Mouse (Mus musculus) CD4-positive, CD25-positive, alpha-beta regulatory T cell, adult 2 months (primary cell): Measurements from ENCODE around the gene Trove2.
A peak's percentile ranks its signal among the peaks of the same experiment; 100 is the strongest.
"Not testable (repeated sequence)": the region's sequence is repeated elsewhere in the genome, so short reads cannot be mapped to it uniquely, and the experiment has no call there.

Experiments
- DNase-seq: peaks from one replicate; pipeline ENCODE4 v3.0.0-alpha.2; 2012; ENCODE audit warnings: low read depth, low spot score

Gene Trove2

GRCm38 (mm10) chr1:143739361-143740350, 37.2 kb downstream of the Trove2 start:
- peak; percentile 95 for DNase-seq

GRCm38 (mm10) chr1:143738811-143739210, 38.1 kb downstream of the Trove2 start:
- DNase-seq, result peak; percentile 65

- DNase-seq, result no peak
Measured at GRCm38 (mm10) chr1:143733914-143734410, 42.9 kb downstream of the Trove2 start.

GRCm38 (mm10) chr1:143731691-143732090, 45.2 kb downstream of the Trove2 start:
- DNase-seq, result no peak

- peak; percentile 68 for DNase-seq
Measured at GRCm38 (mm10) chr1:143730899-143731298, 46.0 kb downstream of the Trove2 start.

- no peak for DNase-seq
Measured at GRCm38 (mm10) chr1:143727701-143728445, 49.0 kb downstream of the Trove2 start.

- no peak for DNase-seq
Measured at GRCm38 (mm10) chr1:143724456-143725064, 52.3 kb downstream of the Trove2 start.

GRCm38 (mm10) chr1:143716038-143716437, 60.8 kb downstream of the Trove2 start, which contains the start of gene Glrx2:
Gene Glrx2 (plus strand): TSS chr1:143716338.
- not testable (repeated sequence) for DNase-seq

GRCm38 (mm10) chr1:143710627-143710976, 66.3 kb downstream of the Trove2 start:
- no peak for DNase-seq

GRCm38 (mm10) chr1:143709966-143710626, 66.8 kb downstream of the Trove2 start:
- no peak for DNase-seq

- no peak for DNase-seq
Measured at GRCm38 (mm10) chr1:143708361-143708760, 68.5 kb downstream of the Trove2 start.

- DNase-seq, result no peak
Measured at GRCm38 (mm10) chr1:143707006-143707405, 69.9 kb downstream of the Trove2 start.

- DNase-seq, result peak; percentile 95
Measured at GRCm38 (mm10) chr1:143702741-143703262, 74.1 kb downstream of the Trove2 start, which contains the start of gene Cdc73. Gene Cdc73 (minus strand): TSS chr1:143702893.

GRCm38 (mm10) chr1:143702141-143702740, 74.6 kb downstream of the Trove2 start:
- DNase-seq, result peak; percentile 49

- DNase-seq, result no peak
Measured at GRCm38 (mm10) chr1:143701736-143702135, 75.1 kb downstream of the Trove2 start.
